Mouse (Mus musculus) embryonic facial prominence, embryonic 10.5 days (tissue): ENCODE measurements at regions not wholly inside any gene's neighbourhood (a gene's known extent, or its start where the extent isn't known, plus 50 kb on each side); places are given as distances from the start of the nearest gene placed in this dataset.

ENCODE experiments used
- DNase-seq: peaks from one replicate; pipeline ENCODE4 v3.0.0-alpha.2; 2017; ENCODE audit warnings: low spot score
- H3K27ac ChIP-seq: fragments of 300-500 bp; sonication (generic); replicated peaks from 2 replicates; pipeline ENCODE4 v1.5.1; 2016; ENCODE audit warnings: mild to moderate bottlenecking
- H3K27me3 ChIP-seq: fragments of 300-500 bp; sonication (generic); replicated peaks from 2 replicates; pipeline ENCODE4 v1.6.1; 2016; ENCODE audit warnings: low read depth, mild to moderate bottlenecking; ENCODE audit not compliant: poor library complexity, severe bottlenecking
- H3K36me3 ChIP-seq: fragments of 300-500 bp; sonication (generic); replicated peaks from 2 replicates; pipeline ENCODE4 v1.6.1; 2016; ENCODE audit warnings: mild to moderate bottlenecking, moderate library complexity
- H3K4me1 ChIP-seq: fragments of 300-500 bp; sonication (generic); 2 replicates; pipeline ENCODE4 v1.6.1; 2016
- H3K4me3 ChIP-seq: fragments of 300-500 bp; sonication (generic); 2 replicates; pipeline ENCODE4 v1.5.1; 2016; ENCODE audit warnings: mild to moderate bottlenecking, moderate library complexity
- H3K9me3 ChIP-seq: fragments of 300-500 bp; sonication (generic); 2 replicates; pipeline ENCODE4 v1.6.1; 2016; ENCODE audit warnings: mild to moderate bottlenecking
- WGBS: fragments of 180-500 bp; shearing (Covaris S2); methylation state at CpG from one replicate; pipeline ENCODE4 v1.1.7; 2016; 5-methylcytosine and 5-hydroxymethylcytosine counted together

GRCm38 (mm10) chr13:31107434-31107833 is 133.4 kb downstream of the Gm5447 start:
- H3K36me3 ChIP-seq: no peaks in the 10 kb centered on the region
- no peaks in the 10 kb centered on the region for H3K4me1 ChIP-seq
- 74% methylated on average over 2 of the region's 2 CpGs for WGBS
- no peaks in the 10 kb centered on the region for H3K9me3 ChIP-seq
- no peak overlapping the region for H3K27ac ChIP-seq
- no peak overlapping the region for H3K4me3 ChIP-seq
- H3K27me3 ChIP-seq: no peaks in the 10 kb centered on the region
- DNase-seq: no peak

GRCm38 (mm10) chr13:31109231-31109630 is 135.2 kb downstream of the Gm5447 start:
- no peak for DNase-seq
- H3K27ac ChIP-seq: no peak overlapping the region
- no peaks in the 10 kb centered on the region for H3K36me3 ChIP-seq
- WGBS: 82% methylated on average over 2 of the region's 2 CpGs
- no peaks in the 10 kb centered on the region for H3K27me3 ChIP-seq
- H3K4me1 ChIP-seq: no peaks in the 10 kb centered on the region
- H3K9me3 ChIP-seq: no peaks in the 10 kb centered on the region
- no peak overlapping the region for H3K4me3 ChIP-seq

GRCm38 (mm10) chr13:31122689-31123088 is 148.7 kb downstream of the Gm5447 start:
- no peak overlapping the region for H3K4me3 ChIP-seq
- H3K36me3 ChIP-seq: no peaks in the 10 kb centered on the region
- no peaks in the 10 kb centered on the region for H3K4me1 ChIP-seq
- H3K9me3 ChIP-seq: no peaks in the 10 kb centered on the region
- DNase-seq: no peak
- H3K27me3 ChIP-seq: no peaks in the 10 kb centered on the region
- H3K27ac ChIP-seq: no peak overlapping the region
- 72% methylated on average over 2 of the region's 2 CpGs for WGBS

- H3K4me3 ChIP-seq: no peak overlapping the region
- DNase-seq: no peak
- H3K36me3 ChIP-seq: no peaks in the 10 kb centered on the region
- no peak overlapping the region for H3K27ac ChIP-seq
- WGBS: 92% methylated on average over 4 of the region's 4 CpGs
- no peaks in the 10 kb centered on the region for H3K4me1 ChIP-seq
- no peaks in the 10 kb centered on the region for H3K27me3 ChIP-seq
- no peaks in the 10 kb centered on the region for H3K9me3 ChIP-seq
These were observed 150.7 kb downstream of the Gm5447 start for GRCm38 (mm10) chr13:31124547-31125216.

- Histone ChIP-seq H3K36me3 (no peaks in the 10 kb centered on the region), H3K27me3 (no peaks in the 10 kb centered on the region), H3K9me3 (no peaks in the 10 kb centered on the region), H3K4me3 (no peak overlapping the region), H3K27ac (no peak overlapping the region), H3K4me1 (no peaks in the 10 kb centered on the region)
- DNase-seq: no peak
- 86% methylated on average over 5 of the region's 5 CpGs for WGBS
These were observed 158.5 kb downstream of the Gm5447 start for GRCm38 (mm10) chr13:31132501-31132900.

- Histone ChIP-seq H3K36me3 (no peaks in the 10 kb centered on the region), H3K27ac (no peak overlapping the region), H3K27me3 (no peaks in the 10 kb centered on the region), H3K4me3 (no peak overlapping the region), H3K4me1 (no peaks in the 10 kb centered on the region), H3K9me3 (no peaks in the 10 kb centered on the region)
- 87% methylated on average over 3 of the region's 3 CpGs for WGBS
- DNase-seq: no peak
These were observed 165.7 kb downstream of the Gm5447 start for GRCm38 (mm10) chr13:31139686-31140085.

GRCm38 (mm10) chr13:31147323-31147722 is 173.3 kb downstream of the Gm5447 start:
- 76% methylated on average over 1 of the region's 1 CpGs for WGBS
- Histone ChIP-seq H3K27ac (no peak overlapping the region), H3K4me3 (no peak overlapping the region)

GRCm38 (mm10) chr13:31154066-31154465 is 180.1 kb downstream of the Gm5447 start:
- 79% methylated on average over 3 of the region's 3 CpGs for WGBS
- no peak overlapping the region for H3K27ac ChIP-seq
- no peak overlapping the region for H3K4me3 ChIP-seq
- no peaks in the 10 kb centered on the region for H3K4me1 ChIP-seq
- no peaks in the 10 kb centered on the region for H3K9me3 ChIP-seq
- H3K27me3 ChIP-seq: no peaks in the 10 kb centered on the region
- H3K36me3 ChIP-seq: no peaks in the 10 kb centered on the region
- no peak for DNase-seq

More at GRCm38 (mm10) chr13:31147323-31147722, 173.3 kb downstream of the Gm5447 start:
- Histone ChIP-seq H3K36me3 (no peaks in the 10 kb centered on the region), H3K27me3 (no peaks in the 10 kb centered on the region), H3K4me1 (no peaks in the 10 kb centered on the region), H3K9me3 (no peaks in the 10 kb centered on the region)
- DNase-seq: no peak

- Histone ChIP-seq H3K27me3 (no peaks in the 10 kb centered on the region), H3K4me1 (no peaks in the 10 kb centered on the region), H3K9me3 (no peaks in the 10 kb centered on the region), H3K4me3 (no peak overlapping the region), H3K36me3 (no peaks in the 10 kb centered on the region), H3K27ac (no peak overlapping the region)
- 92% methylated on average over 6 of the region's 6 CpGs for WGBS
- DNase-seq: no peak
These were observed 190.0 kb downstream of the Gm5447 start for GRCm38 (mm10) chr13:31163878-31164495.

- Histone ChIP-seq H3K9me3 (no peaks in the 10 kb centered on the region), H3K36me3 (no peaks in the 10 kb centered on the region), H3K4me3 (no peak overlapping the region), H3K4me1 (no peaks in the 10 kb centered on the region), H3K27me3 (no peaks in the 10 kb centered on the region), H3K27ac (no peak overlapping the region)
- DNase-seq: no peak
- WGBS: 77% methylated on average over 5 of the region's 5 CpGs
These were observed 192.3 kb downstream of the Gm5447 start for GRCm38 (mm10) chr13:31166286-31166685.

GRCm38 (mm10) chr13:31168854-31169253 is 194.8 kb downstream of the Gm5447 start:
- no peak overlapping the region for H3K4me3 ChIP-seq
- H3K9me3 ChIP-seq: no peaks in the 10 kb centered on the region
- H3K27me3 ChIP-seq: no peaks in the 10 kb centered on the region
- no peaks in the 10 kb centered on the region for H3K4me1 ChIP-seq
- WGBS: 80% methylated on average over 2 of the region's 2 CpGs
- no peak for DNase-seq
- H3K27ac ChIP-seq: no peak overlapping the region
- no peaks in the 10 kb centered on the region for H3K36me3 ChIP-seq

- Histone ChIP-seq H3K9me3 (no peaks in the 10 kb centered on the region), H3K27me3 (no peaks in the 10 kb centered on the region), H3K4me1 (no peaks in the 10 kb centered on the region), H3K36me3 (no peaks in the 10 kb centered on the region), H3K27ac (no peak overlapping the region), H3K4me3 (no peak overlapping the region)
- WGBS: 79% methylated on average over 2 of the region's 2 CpGs
- no peak for DNase-seq
These were observed 197.7 kb downstream of the Gm5447 start for GRCm38 (mm10) chr13:31171751-31172150.

- no peaks in the 10 kb centered on the region for H3K36me3 ChIP-seq
- no peaks in the 10 kb centered on the region for H3K9me3 ChIP-seq
- WGBS: 91% methylated on average over 5 of the region's 5 CpGs
- H3K4me1 ChIP-seq: no peaks in the 10 kb centered on the region
- H3K27me3 ChIP-seq: no peaks in the 10 kb centered on the region
- no peak overlapping the region for H3K27ac ChIP-seq
- no peak for DNase-seq
- H3K4me3 ChIP-seq: no peak overlapping the region
These were observed 198.6 kb downstream of the Gm5447 start for GRCm38 (mm10) chr13:31172580-31172979.
